Mouse (Mus musculus) cerebellum, adult 8-10 months (tissue): Measurements from ENCODE around the gene Srpr.

Source experiments
- DNase-seq: peaks from one replicate; pipeline ENCODE4 v3.0.0; 2022

Gene Srpr

DNA sequence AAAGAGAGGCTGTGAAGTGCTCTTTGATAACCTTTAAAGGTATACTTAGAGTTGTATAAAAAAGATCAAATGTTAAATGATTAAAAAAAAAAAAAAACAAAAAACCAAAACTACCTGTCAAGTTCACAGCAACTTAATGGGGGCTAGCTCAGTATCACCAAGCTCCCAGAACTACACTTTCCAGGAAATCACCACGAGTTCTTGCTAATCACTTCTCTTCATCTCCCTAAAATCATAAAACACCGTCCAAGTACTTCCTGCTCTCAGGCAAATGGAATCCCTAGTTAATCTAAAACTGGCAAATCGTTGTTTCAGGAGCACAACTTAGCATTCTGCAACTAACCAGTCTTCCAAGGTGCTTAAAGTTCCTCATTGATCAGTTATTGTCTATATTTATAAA lies 64.5 kb downstream of the Srpr start:
- DNase-seq, result no peak

DNA sequence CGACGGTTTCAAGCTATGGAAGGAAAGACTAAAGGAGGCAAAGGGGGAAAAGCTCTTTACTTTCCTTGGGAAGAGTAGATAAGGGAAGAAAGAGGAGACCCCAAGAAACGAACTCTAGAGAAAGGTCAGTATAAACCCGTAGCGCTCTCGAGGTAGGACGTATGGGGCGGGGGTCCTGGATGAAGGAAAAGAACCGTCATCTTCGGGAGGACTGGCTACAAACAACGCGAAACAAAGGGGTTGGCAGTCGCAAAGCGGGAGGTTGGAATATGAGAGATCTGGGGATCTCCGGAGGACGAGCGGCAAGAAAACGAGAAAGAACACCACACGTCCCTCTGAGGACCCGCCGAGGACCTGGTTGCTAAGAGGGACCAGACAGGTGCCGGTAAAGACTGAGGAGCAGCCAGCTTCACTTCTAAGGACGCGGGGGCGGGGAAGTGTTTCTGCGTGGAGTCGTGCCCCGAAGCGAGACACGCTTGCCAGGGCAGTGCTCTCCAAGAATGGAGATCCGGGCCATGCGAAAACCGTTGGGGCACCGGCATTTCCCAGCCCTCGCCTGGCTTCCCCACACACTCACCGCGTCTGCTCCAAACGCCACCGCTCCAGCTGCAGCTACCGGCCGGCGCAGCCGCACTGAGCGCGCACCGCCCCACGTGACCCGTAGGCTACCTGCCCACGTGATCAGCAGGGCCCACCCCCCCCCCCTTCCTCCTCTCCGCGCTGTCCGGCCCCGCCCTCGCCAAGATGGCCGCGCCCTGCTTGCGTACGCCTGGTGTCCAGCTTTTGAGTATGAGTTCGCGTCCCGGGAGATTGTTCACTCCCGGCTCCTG lies 67.4 kb downstream of the Srpr start, which contains the start of the genes Fam118b and Rpusd4:
Fam118b (minus strand) TSS at position 660 of the 830 bp plus-strand sequence.
Rpusd4 (plus strand) TSS at position 720 of the 830 bp plus-strand sequence.
- peak; percentile 91 for DNase-seq

DNA sequence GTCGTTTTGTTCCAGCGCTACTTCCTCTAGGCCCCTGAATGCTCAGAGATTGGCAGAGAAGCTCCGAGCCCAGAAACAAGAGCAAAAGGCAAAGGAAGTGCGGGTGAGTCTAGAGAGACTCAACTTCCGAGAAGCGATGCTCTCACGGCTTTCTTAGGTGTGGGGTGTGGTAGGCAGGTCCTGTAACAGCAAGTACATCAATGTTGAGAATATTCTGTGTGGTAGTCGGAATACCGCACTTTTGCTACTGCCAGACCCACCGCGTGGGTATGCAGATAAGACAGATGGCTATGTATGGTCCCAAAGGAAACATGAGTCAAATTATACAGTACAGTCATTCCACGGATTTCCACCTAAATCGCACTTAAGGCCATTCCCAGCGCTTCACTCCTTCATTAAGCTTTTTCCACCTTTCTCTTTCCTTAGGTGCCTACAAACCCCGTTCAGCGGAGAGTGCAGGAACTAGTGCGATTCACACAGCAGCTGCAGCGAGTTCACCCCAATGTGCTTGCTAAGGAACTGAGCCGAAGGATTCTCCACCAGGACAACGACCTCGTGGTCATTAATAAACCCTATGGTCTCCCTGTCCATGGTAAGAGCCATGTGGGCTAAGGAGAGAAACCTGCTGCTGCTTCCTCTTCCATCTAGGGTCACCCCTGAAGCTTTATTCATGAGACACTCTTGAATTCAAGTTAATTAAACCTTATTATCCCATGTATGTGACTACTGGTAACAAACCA lies 68.2 kb downstream of the Srpr start:
- DNase-seq, result no peak

DNA sequence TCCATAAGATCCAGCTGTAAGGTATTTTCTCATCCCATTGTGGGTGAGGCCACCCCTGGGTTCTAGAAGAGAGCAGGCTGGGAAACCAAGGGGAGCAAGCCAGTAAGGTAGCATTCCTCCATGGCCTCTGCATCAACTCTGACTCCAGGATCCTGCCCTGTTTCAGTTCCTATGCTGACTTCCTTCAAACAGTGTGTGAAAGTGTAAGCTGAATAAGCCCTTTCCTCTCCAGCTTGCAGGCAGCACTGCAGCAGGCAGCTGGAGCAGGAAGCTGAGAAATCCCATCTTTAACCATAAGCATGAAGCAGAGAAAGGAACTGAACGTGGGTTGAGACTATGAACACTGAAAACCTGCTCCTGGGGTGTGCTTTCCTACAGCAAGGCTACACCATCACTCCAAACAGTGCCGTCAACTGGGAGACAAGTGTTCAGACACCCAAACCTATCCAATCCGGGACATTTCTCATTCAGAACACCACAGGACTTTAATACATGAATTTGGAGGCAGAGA lies 77.9 kb downstream of the Srpr start:
- no peak for DNase-seq

DNA sequence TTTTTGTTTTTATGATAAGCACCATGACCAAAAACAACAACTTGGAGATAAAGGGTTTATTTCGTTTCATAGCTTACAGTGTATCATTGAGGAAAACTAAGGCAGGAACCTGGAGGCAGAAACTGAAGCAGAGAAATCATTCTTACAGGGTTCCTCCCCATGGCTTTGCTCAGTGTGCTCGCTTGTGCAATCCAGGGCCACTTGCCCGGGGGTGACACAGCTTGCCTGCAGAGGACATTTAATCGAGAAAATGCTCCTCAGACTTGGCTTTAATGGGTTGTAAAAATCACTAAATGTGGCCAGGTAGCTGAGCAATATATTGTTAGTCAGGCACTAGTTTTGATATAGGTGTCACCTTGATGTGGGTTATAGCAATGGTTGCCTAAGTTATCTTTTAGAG lies 78.5 kb downstream of the Srpr start:
- no peak for DNase-seq

DNA sequence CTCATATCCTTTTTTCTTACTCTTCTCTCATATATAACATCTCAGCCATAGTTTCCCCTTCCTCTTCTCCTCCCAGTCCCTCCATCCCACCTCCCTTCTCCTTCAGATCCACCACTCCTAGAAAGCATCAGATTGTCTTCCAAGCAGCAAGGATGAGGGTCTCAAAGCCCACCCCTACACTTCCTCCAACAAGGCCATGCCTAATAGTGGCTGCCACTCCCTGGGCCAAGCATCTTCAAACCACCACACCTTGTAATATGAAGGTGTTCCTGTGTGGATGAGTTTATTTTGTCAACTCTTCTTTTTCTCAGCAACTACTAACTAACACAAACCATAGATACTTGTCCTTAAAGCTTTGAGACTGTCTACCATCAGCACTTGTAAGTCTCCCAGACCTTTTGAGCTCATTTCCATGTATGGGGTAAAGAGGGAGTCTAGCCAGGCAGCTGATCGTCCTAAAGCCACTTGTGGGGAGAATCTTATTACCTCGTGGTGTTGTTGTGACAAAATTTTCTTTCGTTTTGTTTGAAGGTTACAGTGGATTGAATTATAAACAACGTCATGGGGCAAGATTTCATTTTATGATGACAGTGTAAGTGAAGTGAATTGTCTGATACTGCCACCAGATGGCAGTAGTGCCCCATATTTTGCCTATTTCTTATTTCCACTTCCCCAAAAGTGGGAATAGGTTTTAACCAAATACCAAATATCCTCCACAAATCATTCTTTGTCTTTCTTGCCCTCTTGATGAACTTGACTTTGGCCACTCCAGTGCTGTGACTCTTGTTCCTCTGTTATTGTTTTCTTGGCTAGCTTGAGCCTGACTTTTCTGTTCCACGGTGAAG lies 82.3 kb downstream of the Srpr start:
- peak; percentile 74 for DNase-seq

DNA sequence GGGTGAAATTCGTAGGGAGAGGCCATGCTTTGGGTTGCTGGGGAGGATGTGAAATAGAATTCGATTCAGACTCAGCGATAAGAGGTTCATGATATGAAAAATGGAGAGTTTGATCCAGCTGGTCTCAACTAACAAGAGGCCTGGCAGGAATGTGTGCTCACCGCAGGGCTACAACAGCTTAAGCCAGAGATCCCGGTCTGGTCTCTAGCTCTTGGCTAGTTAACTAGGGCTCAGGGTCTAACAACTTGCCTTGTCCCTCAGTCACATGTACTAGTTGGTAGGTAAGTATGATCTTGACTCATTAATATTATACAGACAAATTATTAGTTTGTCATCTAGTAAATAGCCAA lies 82.9 kb downstream of the Srpr start:
- no peak for DNase-seq

DNA sequence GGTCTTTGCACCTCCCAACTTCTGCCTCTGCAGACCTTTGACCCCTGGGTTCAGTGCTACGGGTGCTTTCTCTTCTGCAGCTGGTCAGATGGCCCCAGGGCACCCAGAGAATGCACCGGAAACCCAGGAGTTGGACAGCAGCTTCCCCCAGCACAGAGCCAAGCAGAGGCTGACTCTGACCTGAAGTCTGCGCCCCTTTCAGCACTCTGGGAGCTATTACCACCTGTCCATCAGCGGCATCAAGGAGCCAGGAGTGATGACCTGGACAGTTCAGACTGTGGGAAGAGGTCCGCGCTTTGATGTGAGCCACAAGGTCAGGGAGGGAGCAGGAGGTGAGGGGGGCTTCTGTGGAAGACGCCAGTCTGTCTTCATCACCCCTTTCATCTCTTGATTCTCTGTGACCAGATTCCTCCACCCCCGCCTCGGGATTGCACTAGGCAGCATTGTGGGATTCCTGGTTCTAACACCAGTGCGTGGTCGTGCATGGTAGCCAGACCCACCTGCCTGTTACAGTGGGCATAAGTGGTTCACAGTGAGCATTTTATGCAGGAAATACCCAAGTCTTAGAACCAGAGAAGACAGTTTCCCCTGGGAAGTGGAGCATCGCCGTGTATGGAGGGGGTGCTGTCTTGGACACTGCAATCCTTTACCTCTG lies 83.6 kb downstream of the Srpr start:
- peak; percentile 19 for DNase-seq

DNA sequence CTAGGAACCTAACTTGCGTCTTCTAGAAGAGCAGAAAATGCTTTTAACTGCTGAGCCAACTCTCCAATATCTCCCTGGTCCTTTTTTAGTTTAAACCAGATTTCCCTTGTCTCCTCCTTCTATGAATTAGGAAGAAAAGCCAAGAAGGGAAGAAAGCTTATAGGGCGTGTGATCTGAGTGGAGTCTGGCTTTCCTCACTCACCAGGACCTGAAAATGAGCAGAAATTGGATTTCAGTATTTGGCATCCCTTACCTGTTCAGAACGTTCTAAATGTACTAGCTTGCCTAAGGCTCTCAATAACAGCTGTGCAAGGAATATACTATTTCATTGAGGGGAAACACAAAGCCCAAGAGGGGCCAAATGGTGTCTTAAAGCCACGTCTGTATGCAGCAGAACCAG lies 84.4 kb downstream of the Srpr start:
- no peak for DNase-seq

DNA sequence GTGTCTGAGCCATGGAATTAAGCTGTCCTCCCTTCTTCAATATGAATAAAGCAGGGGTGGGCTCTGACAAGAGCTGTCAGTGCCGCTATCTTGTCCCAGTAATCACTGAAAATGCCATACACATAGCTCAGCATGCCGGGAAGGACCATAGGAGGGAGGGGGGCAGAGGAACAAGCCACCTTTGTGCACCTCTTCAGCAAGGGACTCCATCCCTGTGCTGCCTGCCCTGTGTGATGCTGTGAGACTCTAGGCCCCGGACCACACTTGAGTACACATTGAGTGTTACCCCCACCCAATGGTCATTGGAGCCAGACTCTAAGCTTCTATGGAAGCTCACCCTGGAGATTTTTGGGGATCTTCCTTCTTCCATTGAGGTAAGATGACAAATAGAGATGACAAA lies 86.4 kb downstream of the Srpr start:
- DNase-seq, result no peak

DNA sequence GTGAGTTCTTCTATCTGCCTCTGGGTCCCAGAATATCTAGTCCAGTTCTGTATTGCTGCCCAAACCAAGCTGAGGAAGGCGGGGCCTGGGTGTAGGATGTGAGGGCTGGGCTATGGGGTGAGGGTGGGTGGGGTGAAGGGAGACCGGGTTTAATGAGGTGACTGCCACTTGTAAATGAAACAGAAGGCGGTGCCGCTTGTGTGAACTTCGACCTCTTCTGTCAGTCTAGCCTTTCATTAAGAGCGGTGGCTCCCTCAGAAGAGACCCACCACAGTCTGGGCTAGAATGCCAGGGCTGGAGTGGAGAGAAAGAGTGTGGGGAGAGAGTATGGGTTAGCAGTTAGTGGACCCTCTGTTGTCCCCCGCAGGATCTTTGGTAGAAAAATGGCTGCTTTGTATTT lies 90.0 kb downstream of the Srpr start:
- DNase-seq, result no peak

DNA sequence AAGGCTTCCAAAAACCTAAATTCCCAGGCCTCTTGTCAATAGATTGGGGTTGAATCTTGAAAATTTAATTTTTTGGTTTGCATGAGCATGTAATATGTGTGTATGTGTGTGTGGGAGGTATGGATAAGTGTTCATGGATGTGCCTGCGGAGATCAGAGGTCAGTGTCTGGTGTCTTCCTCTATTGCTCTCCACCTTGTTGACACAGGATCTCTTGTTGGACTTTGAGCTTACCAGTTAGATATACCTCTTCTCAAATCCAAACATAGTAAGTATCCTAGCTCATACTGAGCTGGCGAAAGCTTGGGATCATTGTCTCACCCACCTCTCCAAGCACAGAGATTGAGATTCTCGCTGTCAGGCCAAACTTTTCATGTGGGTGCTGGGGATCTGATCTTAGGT lies 90.4 kb downstream of the Srpr start:
- DNase-seq, result no peak

DNA sequence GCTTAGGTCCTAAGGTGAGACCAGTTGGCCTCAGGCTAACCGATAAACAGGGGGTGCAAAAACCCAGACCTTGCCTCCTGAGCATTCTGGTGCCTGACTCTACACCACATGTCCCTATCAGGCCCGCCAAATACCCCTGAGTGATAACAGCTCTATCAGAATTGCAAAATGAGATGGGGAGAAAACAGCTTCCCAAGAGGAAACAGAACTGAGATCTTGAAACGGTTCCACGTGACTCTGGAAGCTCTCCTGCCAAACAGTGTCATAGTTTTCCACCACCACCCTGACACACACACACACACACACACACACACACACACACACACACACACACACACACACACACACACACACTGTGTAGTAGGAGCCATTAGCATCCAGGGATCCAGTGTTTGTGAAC lies 90.9 kb downstream of the Srpr start:
- DNase-seq, result no peak

DNA sequence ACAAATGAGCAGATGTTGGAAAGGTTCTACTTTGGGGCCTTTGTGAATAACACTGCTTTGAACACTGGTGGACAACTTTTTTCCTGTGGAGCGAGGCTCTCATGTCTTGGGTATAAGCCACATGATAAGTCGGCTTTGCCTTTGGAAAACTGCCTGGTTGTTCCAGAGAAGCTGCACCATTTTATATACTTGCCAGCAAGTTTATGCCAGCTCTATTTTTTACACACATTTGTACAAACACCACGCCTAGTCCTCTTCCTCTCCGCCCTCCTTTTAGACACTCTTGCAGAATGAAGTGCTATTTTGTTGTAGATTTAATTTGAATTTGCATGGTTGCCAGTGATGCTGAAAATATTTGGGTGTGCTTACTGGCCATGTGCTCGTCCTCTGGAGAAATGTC lies 93.5 kb downstream of the Srpr start:
- no peak for DNase-seq
